Mouse (Mus musculus) midbrain, embryonic 10.5 days (tissue): ENCODE results near the gene Olfr357. TPM values are rescaled to one million over a fixed set of nuclear protein-coding genes. Genes with fewer than 3 reads are reported as not detected.

Experiments
- DNase-seq: peaks from one replicate; pipeline ENCODE4 v3.0.0-alpha.2; 2017; ENCODE audit warnings: low spot score
- H3K27ac ChIP-seq: fragments of 300-500 bp; sonication (generic); replicated peaks from 2 replicates; pipeline ENCODE4 v1.5.1; 2016; ENCODE audit warnings: mild to moderate bottlenecking
- H3K27me3 ChIP-seq: fragments of 300-500 bp; sonication (generic); 2 replicates; pipeline ENCODE4 v1.6.1; 2016; ENCODE audit warnings: low read depth, mild to moderate bottlenecking; ENCODE audit not compliant: poor library complexity, severe bottlenecking
- H3K36me3 ChIP-seq: fragments of 300-500 bp; sonication (generic); 2 replicates; pipeline ENCODE4 v1.6.1; 2016; ENCODE audit warnings: mild to moderate bottlenecking, moderate library complexity
- H3K4me1 ChIP-seq: fragments of 300-500 bp; sonication (generic); 2 replicates; pipeline ENCODE4 v1.6.1; 2016
- H3K4me3 ChIP-seq: fragments of 300-500 bp; sonication (generic); 2 replicates; pipeline ENCODE4 v1.5.1; 2016; ENCODE audit warnings: mild to moderate bottlenecking, moderate library complexity
- H3K9me3 ChIP-seq: fragments of 300-500 bp; sonication (generic); replicated peaks from 2 replicates; pipeline ENCODE4 v1.6.1; 2016; ENCODE audit warnings: mild to moderate bottlenecking
- WGBS: fragments of 180-500 bp; shearing (Covaris S2); methylation state at CpG from one replicate; pipeline ENCODE4 v1.1.7; 2016; 5-methylcytosine and 5-hydroxymethylcytosine counted together
- polyA plus RNA-seq: library from polyadenylated mRNA; unstranded; fragments of >200 nt; fragmentation: Nextera tagmentation; extraction: Ambion mirVana; gene quantifications from 2 replicates; pipeline ENCODE4 v1.2.1, GENCODE M21; 2016

Olfr357 gene
- not detected in 2 replicates for polyA plus RNA-seq

GRCm38 (mm10) chr2:36993527-36993926, at the start of gene Olfr357:
Gene Olfr357, plus strand, starts transcription at chr2:36993827.
- no peak for DNase-seq
- 46% methylated on average over 1 of the region's 1 CpGs for WGBS
- no peaks in the 10 kb centered on the region for H3K36me3 ChIP-seq
- no peak within 1 kb of the TSS for H3K4me3 ChIP-seq
- H3K4me1 ChIP-seq = no peaks in the 10 kb centered on the region
- peaks cover 32% of the 10 kb centered on the region; the same call in 1 of the 2 replicates for H3K9me3 ChIP-seq
- no peak within 1 kb of the TSS for H3K27ac ChIP-seq
- H3K27me3 ChIP-seq = no peaks in the 10 kb centered on the region

- H3K4me3 ChIP-seq = no peak overlapping the region
- no peak for DNase-seq
- 89% methylated on average over 1 of the region's 1 CpGs for WGBS
- no peak overlapping the region for H3K27ac ChIP-seq
- peaks cover 51% of the 10 kb centered on the region for H3K9me3 ChIP-seq
- no peaks in the 10 kb centered on the region for H3K4me1 ChIP-seq
- H3K27me3 ChIP-seq = no peaks in the 10 kb centered on the region
- no peaks in the 10 kb centered on the region for H3K36me3 ChIP-seq
Observed at GRCm38 (mm10) chr2:36997030-36997429, 3.4 kb downstream of the Olfr357 start.

- no peak within 1 kb of the TSS for H3K4me3 ChIP-seq
- DNase-seq = no peak
- no peak within 1 kb of the TSS for H3K27ac ChIP-seq
- H3K27me3 ChIP-seq = no peaks in the 10 kb centered on the region
- no peaks in the 10 kb centered on the region for H3K4me1 ChIP-seq
- H3K36me3 ChIP-seq = no peaks in the 10 kb centered on the region
- H3K9me3 ChIP-seq = peaks cover 47% of the 10 kb centered on the region
Observed at GRCm38 (mm10) chr2:37009235-37009634, 15.6 kb downstream of the Olfr357 start, which contains the start of gene Olfr358. Gene Olfr358, minus strand, starts transcription at chr2:37009335.

Other genes with a start within 250 kb of the Olfr357 start
- not detected in 2 replicates for gene Olfr348, start 209.6 kb upstream of the Olfr357 start, polyA plus RNA-seq
- gene Olfr50, start 203.3 kb upstream of the Olfr357 start, polyA plus RNA-seq = not detected in 2 replicates
- not detected in 2 replicates for gene Olfr3, start 176.8 kb upstream of the Olfr357 start, polyA plus RNA-seq
- gene Olfr350, start 147.5 kb upstream of the Olfr357 start, polyA plus RNA-seq = not detected in 2 replicates
- gene Olfr351, start 131.2 kb upstream of the Olfr357 start, polyA plus RNA-seq = not detected in 2 replicates
- not detected in 2 replicates for gene Olfr352, start 125.4 kb upstream of the Olfr357 start, polyA plus RNA-seq
- not detected in 2 replicates for gene Olfr353, start 100.9 kb upstream of the Olfr357 start, polyA plus RNA-seq
- gene Olfr354, start 88.1 kb upstream of the Olfr357 start, polyA plus RNA-seq = not detected in 2 replicates
- not detected in 2 replicates for gene Olfr355, start 64.9 kb upstream of the Olfr357 start, polyA plus RNA-seq
- not detected in 2 replicates for gene Olfr356, start 56.7 kb upstream of the Olfr357 start, polyA plus RNA-seq
- not detected in 2 replicates for gene Olfr358, start 15.5 kb downstream of the Olfr357 start, polyA plus RNA-seq
- not detected in 2 replicates for gene Olfr360, start 71.9 kb downstream of the Olfr357 start, polyA plus RNA-seq
- gene Olfr361, start 95.5 kb downstream of the Olfr357 start, polyA plus RNA-seq = not detected in 2 replicates
- gene Olfr362, start 124.1 kb downstream of the Olfr357 start, polyA plus RNA-seq = not detected in 2 replicates
- gene Olfr364-ps1, start 145.5 kb downstream of the Olfr357 start, polyA plus RNA-seq = not detected in 2 replicates
- not detected in 2 replicates for gene Olfr365, start 194.4 kb downstream of the Olfr357 start, polyA plus RNA-seq
- gene Olfr366, start 217.7 kb downstream of the Olfr357 start, polyA plus RNA-seq = not detected in 2 replicates